Mouse (Mus musculus): Measurements from ENCODE around the gene Med15. TPM values are rescaled to one million over a fixed set of nuclear protein-coding genes. Genes with fewer than 3 reads are reported as not detected.
A peak's percentile ranks its signal among the peaks of the same experiment; 100 is the strongest.

Gene Med15
- 21.4 and 30.8 TPM in 2 replicates for total RNA-seq (2017)

GRCm38 (mm10) chr16:17732841-17733340 is at the start of gene Med15:
Gene Med15 (minus strand): TSS chr16:17732891.
- ATAC-seq (replicated peaks; ENCODE audit: low read depth, poor library complexity, severe bottlenecking), result no peak

GRCm38 (mm10) chr16:17779692-17780091 is 47.0 kb upstream of the Med15 start:
- ATAC-seq (replicated peaks; ENCODE audit: low read depth, poor library complexity, severe bottlenecking), result no peak

- ATAC-seq (replicated peaks; ENCODE audit: low read depth, poor library complexity, severe bottlenecking), result no peak
Measured at GRCm38 (mm10) chr16:17778223-17778622, 45.5 kb upstream of the Med15 start.

GRCm38 (mm10) chr16:17776828-17777227 is 44.1 kb upstream of the Med15 start:
- peak; percentile 69; the same call in 1 of the 2 replicates for ATAC-seq (replicated peaks; ENCODE audit: low read depth, poor library complexity, severe bottlenecking)

- no peak for ATAC-seq (replicated peaks; ENCODE audit: low read depth, poor library complexity, severe bottlenecking)
Measured at GRCm38 (mm10) chr16:17771117-17771865, 38.6 kb upstream of the Med15 start.

GRCm38 (mm10) chr16:17768834-17769233 is 36.1 kb upstream of the Med15 start:
- no peak for ATAC-seq (replicated peaks; ENCODE audit: low read depth, poor library complexity, severe bottlenecking)

GRCm38 (mm10) chr16:17764108-17764511 is 31.4 kb upstream of the Med15 start:
- no peak for ATAC-seq (replicated peaks; ENCODE audit: low read depth, poor library complexity, severe bottlenecking)

- ATAC-seq (replicated peaks; ENCODE audit: low read depth, poor library complexity, severe bottlenecking), result peak; percentile 59
Measured at GRCm38 (mm10) chr16:17761074-17761473, 28.4 kb upstream of the Med15 start.

GRCm38 (mm10) chr16:17760657-17761056 is 28.0 kb upstream of the Med15 start:
- peak; percentile 50 for ATAC-seq (replicated peaks; ENCODE audit: low read depth, poor library complexity, severe bottlenecking)

GRCm38 (mm10) chr16:17759813-17760321 is 27.2 kb upstream of the Med15 start:
- peak; percentile 31 for ATAC-seq (replicated peaks; ENCODE audit: low read depth, poor library complexity, severe bottlenecking)

GRCm38 (mm10) chr16:17759344-17759773 is 26.7 kb upstream of the Med15 start, which contains the start of gene Klhl22:
Gene Klhl22 (plus strand): TSS chr16:17759618.
- ATAC-seq (replicated peaks; ENCODE audit: low read depth, poor library complexity, severe bottlenecking), result peak; percentile 59

- peak; percentile 6; the same call in 1 of the 2 replicates for ATAC-seq (replicated peaks; ENCODE audit: low read depth, poor library complexity, severe bottlenecking)
Measured at GRCm38 (mm10) chr16:17758902-17759301, 26.2 kb upstream of the Med15 start.

- no peak for ATAC-seq (replicated peaks; ENCODE audit: low read depth, poor library complexity, severe bottlenecking)
Measured at GRCm38 (mm10) chr16:17757756-17758155, 25.1 kb upstream of the Med15 start.

- no peak for ATAC-seq (replicated peaks; ENCODE audit: low read depth, poor library complexity, severe bottlenecking)
Measured at GRCm38 (mm10) chr16:17753686-17754085, 21.0 kb upstream of the Med15 start.

GRCm38 (mm10) chr16:17753001-17753400 is 20.3 kb upstream of the Med15 start:
- ATAC-seq (replicated peaks; ENCODE audit: low read depth, poor library complexity, severe bottlenecking), result no peak

- no peak for ATAC-seq (replicated peaks; ENCODE audit: low read depth, poor library complexity, severe bottlenecking)
Measured at GRCm38 (mm10) chr16:17745067-17745466, 12.4 kb upstream of the Med15 start.

GRCm38 (mm10) chr16:17744536-17744935 is 11.8 kb upstream of the Med15 start:
- ATAC-seq (replicated peaks; ENCODE audit: low read depth, poor library complexity, severe bottlenecking), result peak; percentile 90

GRCm38 (mm10) chr16:17743279-17743678 is 10.6 kb upstream of the Med15 start:
- ATAC-seq (replicated peaks; ENCODE audit: low read depth, poor library complexity, severe bottlenecking), result no peak

- ATAC-seq (replicated peaks; ENCODE audit: low read depth, poor library complexity, severe bottlenecking), result no peak
Measured at GRCm38 (mm10) chr16:17742810-17743209, 10.1 kb upstream of the Med15 start.

- no peak for ATAC-seq (replicated peaks; ENCODE audit: low read depth, poor library complexity, severe bottlenecking)
Measured at GRCm38 (mm10) chr16:17740080-17740479, 7.4 kb upstream of the Med15 start.

GRCm38 (mm10) chr16:17736156-17736555 is 3.5 kb upstream of the Med15 start:
- ATAC-seq (replicated peaks; ENCODE audit: low read depth, poor library complexity, severe bottlenecking), result no peak
